Mouse (Mus musculus): ENCODE results near the gene Btbd35f6.
"Not testable (repeated sequence)": the region's sequence is repeated elsewhere in the genome, so short reads cannot be mapped to it uniquely, and the experiment has no call there.

The Btbd35f6 gene

GRCm38 (mm10) chrX:33956440-33956839 is at the start of gene Btbd35f6:
TSS of gene Btbd35f6 (minus strand) at chrX:33956540.
- not testable (repeated sequence) for DNase-seq (ENCODE audit: low read depth, low spot score)

DNA sequence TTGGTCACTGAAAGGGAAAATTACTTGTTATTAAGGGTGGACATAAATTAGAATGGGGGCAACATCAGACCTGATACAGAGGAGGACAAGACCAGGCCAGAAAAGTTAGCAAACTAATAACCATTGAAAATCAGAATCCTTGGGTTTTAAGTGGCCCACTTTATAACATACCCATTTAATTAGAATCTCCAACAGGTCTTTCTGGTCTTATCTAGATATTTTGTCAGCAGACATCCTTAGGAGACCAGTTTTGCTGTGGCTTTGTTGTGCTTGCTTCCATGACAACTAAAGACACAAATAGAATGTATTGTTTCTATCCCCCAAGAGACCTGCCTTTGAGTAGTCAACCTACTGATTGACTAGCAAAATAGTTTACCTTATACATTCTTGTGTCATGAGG is 30.4 kb upstream of the Btbd35f6 start, which contains the start of gene Gm21870:
Gene Gm21870 (minus strand): TSS at position 101 of the 400 bp plus-strand sequence.
- not testable (repeated sequence) for DNase-seq (ENCODE audit: low read depth, low spot score)

- DNase-seq (ENCODE audit: low read depth, low spot score) = not testable (repeated sequence)
Observed at GRCm38 (mm10) chrX:33930216-33930615, 26.1 kb downstream of the Btbd35f6 start.

GRCm38 (mm10) chrX:33928225-33928624 is 28.1 kb downstream of the Btbd35f6 start:
- DNase-seq (ENCODE audit: low read depth, low spot score) = not testable (repeated sequence)

GRCm38 (mm10) chrX:33926344-33926743 is 30.0 kb downstream of the Btbd35f6 start:
- DNase-seq (ENCODE audit: low read depth, low spot score) = not testable (repeated sequence)

- not testable (repeated sequence) for DNase-seq (ENCODE audit: low read depth, low spot score)
Observed at GRCm38 (mm10) chrX:33925420-33925819, 30.9 kb downstream of the Btbd35f6 start.

Data from telencephalon, adult 2 months (tissue).